Mouse (Mus musculus) adrenal gland, postnatal 4 days (tissue): ENCODE measurements at regions not wholly inside any gene's neighbourhood (a gene's known extent, or its start where the extent isn't known, plus 50 kb on each side); places are given as distances from the start of the nearest gene placed in this dataset.

Experiments used
- DNase-seq, 2 experiments: peaks; one replicate each; pipeline ENCODE4 v3.0.0; 2021 to 2022; ENCODE audit warnings: low spot score in 2 of 2, mixed read lengths in 2 of 2

DNA sequence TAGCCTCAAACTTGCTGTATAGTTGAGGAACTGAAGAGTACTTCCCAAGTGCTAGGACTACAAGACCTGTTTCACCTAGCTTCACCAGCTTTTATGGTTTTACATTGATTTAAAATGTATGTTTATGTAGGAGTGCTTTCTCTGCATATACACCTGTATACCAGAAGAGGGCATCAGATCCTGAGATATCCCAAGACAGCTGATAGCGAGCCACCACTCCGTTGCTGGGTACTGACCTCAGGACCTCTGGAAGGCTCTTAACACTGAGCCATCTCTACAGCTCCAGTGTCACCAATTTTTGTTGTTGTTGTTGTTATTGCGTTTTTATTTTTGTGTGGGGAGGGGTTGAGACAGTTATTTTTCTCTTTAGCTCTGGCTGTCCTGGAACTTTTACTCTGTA is 55.9 kb upstream of the Ddx3x start:
- no peak for DNase-seq

DNA sequence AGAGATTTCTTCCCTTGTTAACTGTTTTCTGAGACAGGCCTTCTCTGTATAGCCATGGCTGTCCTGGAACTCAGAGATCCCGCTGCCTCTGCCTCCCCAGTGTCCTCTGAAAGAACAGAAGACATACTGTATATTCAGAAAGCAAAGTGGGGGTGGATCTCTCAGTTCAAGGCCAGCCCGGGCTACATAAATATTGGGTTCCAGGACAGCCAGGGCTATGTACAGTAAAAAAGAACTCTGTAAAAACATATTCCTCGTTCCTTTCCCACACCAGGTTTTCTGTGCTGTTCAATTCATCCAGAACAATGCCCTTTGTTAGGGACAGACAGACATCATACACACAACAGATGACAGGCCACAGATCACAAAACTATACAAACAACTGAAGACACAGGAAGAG is 54.3 kb upstream of the Ddx3x start:
- DNase-seq: no peak

DNA sequence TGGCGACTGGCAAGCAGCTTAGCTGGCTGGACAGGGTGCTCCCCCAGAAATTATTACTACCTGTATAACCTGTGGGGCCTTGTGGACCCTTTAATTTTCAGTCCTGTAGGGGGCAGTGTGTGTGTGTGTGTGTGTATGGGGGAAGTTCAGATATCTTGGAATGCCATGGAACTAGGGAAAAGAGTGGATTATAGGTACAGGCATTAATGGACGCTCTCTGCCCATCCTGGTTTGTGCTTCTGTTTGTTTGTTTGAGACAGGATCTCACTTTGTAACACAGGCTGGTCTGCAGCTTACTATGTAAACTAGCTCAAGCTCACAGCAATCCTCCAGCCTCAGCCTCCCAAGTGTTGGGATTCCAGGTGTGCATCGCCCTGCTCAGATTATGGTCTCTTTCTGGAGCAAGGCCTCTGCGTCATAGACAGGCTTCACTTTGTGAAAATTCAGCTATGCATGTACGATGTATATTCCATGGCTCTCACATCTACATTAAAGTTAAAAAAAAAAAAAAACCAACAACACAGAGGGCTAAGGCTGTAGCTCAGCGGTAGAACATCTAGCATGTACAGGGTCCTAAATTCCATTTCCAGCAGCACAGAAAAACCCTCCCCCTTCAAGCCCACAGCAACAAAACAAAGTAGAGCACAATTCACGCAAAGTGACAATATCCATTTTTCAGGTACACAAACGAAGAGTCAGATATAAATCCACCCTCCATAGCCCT is 50.7 kb upstream of the Ddx3x start:
- DNase-seq: no peak

DNA sequence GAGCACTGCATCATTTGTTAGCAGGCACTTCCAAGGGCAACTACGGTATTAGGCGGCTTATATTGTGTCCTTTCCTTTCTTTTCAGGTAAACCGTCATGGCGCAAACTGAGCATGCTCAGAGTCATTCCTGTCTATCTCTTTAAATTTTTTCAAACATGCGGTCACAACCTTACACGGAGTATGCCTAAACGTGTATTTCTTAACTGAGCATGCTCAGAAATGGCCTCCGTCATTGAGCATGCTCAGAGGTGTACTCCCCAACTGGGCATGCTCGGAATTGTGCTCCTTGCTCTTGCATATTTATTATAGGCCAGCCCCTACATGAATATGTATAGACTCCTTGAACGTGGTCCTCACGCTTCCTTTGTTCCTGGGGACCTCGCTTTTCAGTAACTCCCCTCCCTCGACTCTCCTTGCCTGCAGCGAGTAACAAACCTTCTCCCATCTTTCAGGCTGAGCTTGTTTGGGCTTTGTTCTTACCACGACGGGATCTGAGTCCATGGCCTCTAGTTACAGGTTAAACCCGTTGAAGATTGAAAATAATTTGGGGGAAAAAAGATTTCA is 50.1 kb upstream of the Ddx3x start:
- peak in 1 of 2 experiments; percentile 42 for DNase-seq
